Mouse (Mus musculus): Measurements from ENCODE around the gene Mmp17. TPM values are rescaled to one million over a fixed set of nuclear protein-coding genes. Genes with fewer than 3 reads are reported as not detected.
"Not testable (repeated sequence)": the region's sequence is repeated elsewhere in the genome, so short reads cannot be mapped to it uniquely, and the experiment has no call there.

Mmp17 gene
- total and polyA plus RNA-seq, 3 experiments, result 0.92 to 1.6 TPM; not detected in 1

DNA sequence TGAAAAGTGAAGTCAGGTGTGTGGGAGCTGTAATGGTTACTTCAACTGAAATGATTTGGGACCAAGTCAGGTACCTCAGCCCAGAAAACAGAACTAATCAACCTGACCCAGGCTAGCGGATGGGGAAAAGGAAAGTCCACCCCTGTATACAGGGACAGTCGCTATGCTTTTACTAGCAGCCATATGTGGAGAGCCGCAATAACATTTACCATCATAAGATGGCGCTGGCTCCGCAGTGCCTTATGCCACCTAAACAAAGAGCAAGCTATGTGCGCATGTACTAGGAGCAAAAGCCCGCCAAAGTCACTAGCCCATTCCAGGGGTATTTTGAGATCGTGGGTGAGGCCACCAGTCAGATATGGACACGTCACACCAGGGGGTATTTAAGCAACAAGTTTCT lies 36.6 kb downstream of the Mmp17 start:
- TF ChIP-seq CTCF (IDR thresholded peaks at IDR 0.05 in 2 of 3, conservative IDR thresholded peaks at IDR 0.05 in 1 of 3; ENCODE audit: control insufficient read depth in 1 of 3, insufficient read depth in 1 of 3, low read depth in 2 of 3, low read length in 3 of 3, poor library complexity in 1 of 3, severe bottlenecking in 1 of 3) (peak in 1 of 3 experiments; percentile 26; a peak in 3 of 6 replicates), SMC3 (IDR thresholded peaks at IDR 0.05; ENCODE audit: low read depth, low read length) (peak; percentile 10; the same call in 1 of the 2 replicates), RAD21 (IDR thresholded peaks at IDR 0.05; ENCODE audit: low read depth, low read length) (peak; percentile 12; the same call in 1 of the 2 replicates)
- H3K36me3 ChIP-seq (ENCODE audit: control insufficient read depth in 1 of 2, insufficient read depth in 2 of 2, low read length in 2 of 2); H3K9me3 ChIP-seq (replicated peaks; ENCODE audit: insufficient read depth, low read length); H3K4me3 ChIP-seq (ENCODE audit: control insufficient read depth in 1 of 2, insufficient read depth in 1 of 2, low read depth in 2 of 2, low read length in 2 of 2); H3K79me2 ChIP-seq (ENCODE audit: control insufficient read depth, insufficient read depth, low read length, poor library complexity); H3K9ac ChIP-seq (ENCODE audit: control insufficient read depth, low read depth, low read length, poor library complexity, severe bottlenecking); H3K27ac ChIP-seq (ENCODE audit: control insufficient read depth, low read depth, low read length); H3K27me3 ChIP-seq (ENCODE audit: control insufficient read depth in 1 of 2, insufficient read depth in 2 of 2, low read length in 2 of 2); DNase-seq (ENCODE audit: low read depth, low spot score); H3K4me1 ChIP-seq (ENCODE audit: control insufficient read depth in 1 of 2, insufficient read depth in 2 of 2, low read length in 2 of 2): not testable (repeated sequence)

- Histone ChIP-seq H3K27me3 (ENCODE audit: control insufficient read depth in 1 of 2, insufficient read depth in 2 of 2, low read length in 2 of 2) (no peaks in the 10 kb centered on the region; a peak in 2 of 4 replicates), H3K4me3 (ENCODE audit: control insufficient read depth in 1 of 2, insufficient read depth in 1 of 2, low read depth in 2 of 2, low read length in 2 of 2) (no peak overlapping the region), H3K9me3 (replicated peaks; ENCODE audit: insufficient read depth, low read length) (no peaks in the 10 kb centered on the region), H3K4me1 (ENCODE audit: control insufficient read depth in 1 of 2, insufficient read depth in 2 of 2, low read length in 2 of 2) (no peaks in the 10 kb centered on the region), H3K36me3 (ENCODE audit: control insufficient read depth in 1 of 2, insufficient read depth in 2 of 2, low read length in 2 of 2) (no peaks in the 10 kb centered on the region), H3K79me2 (ENCODE audit: control insufficient read depth, insufficient read depth, low read length, poor library complexity) (no peaks in the 10 kb centered on the region), H3K9ac (ENCODE audit: control insufficient read depth, low read depth, low read length, poor library complexity, severe bottlenecking) (no peak overlapping the region), H3K27ac (ENCODE audit: control insufficient read depth, low read depth, low read length) (no peak overlapping the region)
- TF ChIP-seq ZMIZ1 (IDR thresholded peaks at IDR 0.05; ENCODE audit: low read depth, low read length) (no peak), MAFK (IDR thresholded peaks at IDR 0.05; ENCODE audit: borderline replicate concordance, low read depth, low read length) (no peak), USF1 (IDR thresholded peaks at IDR 0.05; ENCODE audit: low read depth, low read length) (no peak), ZKSCAN1 (IDR thresholded peaks at IDR 0.05; ENCODE audit: low read depth, low read length) (no peak), TBP (IDR thresholded peaks at IDR 0.05; ENCODE audit: low read depth, low read length) (no peak), TCF12 (IDR thresholded peaks at IDR 0.05; ENCODE audit: low read depth, low read length) (no peak), ELF1 (IDR thresholded peaks at IDR 0.05; ENCODE audit: low read depth, low read length) (no peak), RAD21 (IDR thresholded peaks at IDR 0.05; ENCODE audit: low read depth, low read length) (no peak), NRF1 (IDR thresholded peaks at IDR 0.05; ENCODE audit: insufficient read depth, low read depth, low read length, poor library complexity, severe bottlenecking) (no peak), ETS1 (IDR thresholded peaks at IDR 0.05; ENCODE audit: low read depth, low read length) (no peak), JUND (IDR thresholded peaks at IDR 0.05; ENCODE audit: low read depth, low read length) (no peak), MYC (IDR thresholded peaks at IDR 0.05; ENCODE audit: low read depth, low read length) (no peak), GATA1 (IDR thresholded peaks at IDR 0.05; ENCODE audit: low read depth, low read length) (no peak), MAZ (IDR thresholded peaks at IDR 0.05; ENCODE audit: low read depth, low read length) (no peak), CHD1 (IDR thresholded peaks at IDR 0.05; ENCODE audit: low read depth, low read length) (no peak)
- DNase-seq (ENCODE audit: low read depth, low spot score), result no peak
These were observed 37.4 kb downstream of the Mmp17 start for GRCm38 (mm10) chr5:129621361-129621760.

Data from MEL (cell line).